Mouse (Mus musculus): ENCODE data around the gene B3gnt6. TPM values are rescaled to one million over a fixed set of nuclear protein-coding genes. Genes with fewer than 3 reads are reported as not detected.

The B3gnt6 gene
- polyA plus RNA-seq, 1 experiment from 2014 or later = 0.09 TPM

- WGBS = 80% methylated on average over 12 of the region's 12 CpGs
- peaks cover 39% of the 10 kb centered on the region for H3K4me1 ChIP-seq
- H3K27me3 ChIP-seq = peaks cover 13% of the 10 kb centered on the region; the same call in 1 of the 2 replicates
- H3K9ac ChIP-seq = no peak overlapping the region
- no peak overlapping the region for H3K4me3 ChIP-seq
- H3K36me3 ChIP-seq = 0 out of 2 replicates have a peak, but pooled peaks cover 4% of the 10 kb centered on the region
- ATAC-seq (ENCODE audit: low FRiP score) = no peak
- H3K4me2 ChIP-seq (replicated peaks) = no peak overlapping the region
- no peak overlapping the region for H3K27ac ChIP-seq
- H3K9me3 ChIP-seq (replicated peaks) = no peaks in the 10 kb centered on the region
Observed at GRCm38 (mm10) chr7:98145842-98146446, 53.3 kb downstream of the B3gnt6 start.

DNA sequence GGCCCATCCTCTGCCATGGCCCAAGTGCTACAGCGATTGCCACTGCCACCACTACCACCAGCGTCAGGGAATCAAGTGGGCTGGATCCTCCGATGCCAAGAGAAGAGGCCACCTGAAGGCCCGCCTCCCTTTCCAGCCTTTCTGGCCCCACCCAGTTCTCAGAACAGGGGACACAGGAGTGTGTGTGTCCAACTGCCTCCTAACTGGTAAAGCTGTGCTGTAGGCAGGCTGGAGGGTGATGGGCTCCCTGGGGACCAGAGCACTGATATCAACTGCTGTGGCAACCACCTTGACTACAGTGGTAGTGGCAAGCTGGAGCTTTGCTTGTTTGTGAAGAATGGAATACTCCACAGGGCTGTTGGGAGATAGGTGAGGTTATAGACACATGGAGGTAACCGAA, 53.9 kb downstream of the B3gnt6 start, which contains the start of gene Omp:
Gene Omp, minus strand, starts transcription at position 101 of the 400 bp plus-strand sequence.
- Histone ChIP-seq H3K4me1 (peaks cover 37% of the 10 kb centered on the region), H3K4me3 (no peak within 1 kb of the TSS), H3K4me2 (replicated peaks) (no peak within 1 kb of the TSS), H3K36me3 (0 out of 2 replicates have a peak, but pooled peaks cover 4% of the 10 kb centered on the region), H3K27ac (no peak within 1 kb of the TSS), H3K9ac (no peak within 1 kb of the TSS), H3K9me3 (replicated peaks) (no peaks in the 10 kb centered on the region), H3K27me3 (peaks cover 13% of the 10 kb centered on the region; the same call in 1 of the 2 replicates)
- no peak for ATAC-seq (ENCODE audit: low FRiP score)
- WGBS = 93% methylated on average over 5 of the region's 5 CpGs

- Histone ChIP-seq H3K36me3 (0 out of 2 replicates have a peak, but pooled peaks cover 4% of the 10 kb centered on the region), H3K4me2 (replicated peaks) (no peak overlapping the region), H3K27ac (no peak overlapping the region), H3K9ac (no peak overlapping the region), H3K4me1 (peaks cover 31% of the 10 kb centered on the region), H3K4me3 (no peak overlapping the region), H3K9me3 (replicated peaks) (no peaks in the 10 kb centered on the region), H3K27me3 (peaks cover 10% of the 10 kb centered on the region; the same call in 1 of the 2 replicates)
- no peak for ATAC-seq (ENCODE audit: low FRiP score)
- 49% methylated on average over 3 of the region's 3 CpGs for WGBS
Observed at GRCm38 (mm10) chr7:98142648-98143047, 56.6 kb downstream of the B3gnt6 start.

Other genes with a start within 250 kb of the B3gnt6 start
- gene Myo7a, start 80.0 kb downstream of the B3gnt6 start, polyA plus RNA-seq (2016; fragmentation: Nextera tagmentation; extraction: Ambion mirVana) = 21.9 and 22.5 TPM in 2 replicates
- 0.28 and 0.73 TPM in 2 replicates for gene Omp, start 54.0 kb downstream of the B3gnt6 start, polyA plus RNA-seq (2016; fragmentation: Nextera tagmentation; extraction: Ambion mirVana)
- 12.3 and 12.7 TPM in 2 replicates for gene Capn5, start 21.2 kb downstream of the B3gnt6 start, polyA plus RNA-seq (2016; fragmentation: Nextera tagmentation; extraction: Ambion mirVana)
- 14.9 and 15.8 TPM in 2 replicates for gene Acer3, start 121.7 kb upstream of the B3gnt6 start, polyA plus RNA-seq (2016; fragmentation: Nextera tagmentation; extraction: Ambion mirVana)
- 9.0 and 10.3 TPM in 2 replicates for gene Tsku, start 161.8 kb upstream of the B3gnt6 start, polyA plus RNA-seq (2016; fragmentation: Nextera tagmentation; extraction: Ambion mirVana)
- gene Gucy2d, start 240.9 kb upstream of the B3gnt6 start, polyA plus RNA-seq (2016; fragmentation: Nextera tagmentation; extraction: Ambion mirVana) = 0.22 TPM in 1 of 2 replicates, not detected in the other